Mouse (Mus musculus) cerebellum, adult 2 months (tissue): ENCODE measurements around the gene Fcgr4. TPM values are rescaled to one million over a fixed set of nuclear protein-coding genes. Genes with fewer than 3 reads are reported as not detected.

Experiments
- polyA plus RNA-seq: library from polyadenylated mRNA; depleted of rRNA; stranded (reverse); fragments of >200 nt; gene quantifications from 2 replicates; pipeline ENCODE4 v1.2.3, GENCODE M21; 2012; rRNA removed

Gene Fcgr4
- polyA plus RNA-seq, 1 experiment, result 0.18 TPM

Other genes starting within 250 kb of the Fcgr4 start
- 19.1 and 20.6 TPM in 2 replicates for gene Atf6, start 151.1 kb upstream of the Fcgr4 start, polyA plus RNA-seq
- 0.93 and 1.2 TPM in 2 replicates for gene Gm26620, start 133.9 kb upstream of the Fcgr4 start, polyA plus RNA-seq
- 32.4 and 33.4 TPM in 2 replicates for gene Dusp12, start 133.4 kb upstream of the Fcgr4 start, polyA plus RNA-seq
- 1.6 and 1.9 TPM in 2 replicates for gene Fcrlb, start 106.0 kb upstream of the Fcgr4 start, polyA plus RNA-seq
- gene Fcrla, start 91.3 kb upstream of the Fcgr4 start, polyA plus RNA-seq, result 0.19 and 0.23 TPM in 2 replicates
- gene Fcgr2b, start 42.4 kb upstream of the Fcgr4 start, polyA plus RNA-seq, result 2.0 and 2.4 TPM in 2 replicates
- gene Fcgr3, start 46.0 kb downstream of the Fcgr4 start, polyA plus RNA-seq, result 5.2 and 6.0 TPM in 2 replicates
- 5.6 and 8.0 TPM in 2 replicates for gene Cfap126, start 95.0 kb downstream of the Fcgr4 start, polyA plus RNA-seq
- 302 and 305 TPM in 2 replicates for gene Sdhc, start 131.7 kb downstream of the Fcgr4 start, polyA plus RNA-seq
- 0.16 and 0.34 TPM in 2 replicates for gene Mpz, start 131.8 kb downstream of the Fcgr4 start, polyA plus RNA-seq
- gene Pcp4l1, start 177.3 kb downstream of the Fcgr4 start, polyA plus RNA-seq, result 195 and 252 TPM in 2 replicates
- 0.19 and 0.23 TPM in 2 replicates for gene Nr1i3, start 195.1 kb downstream of the Fcgr4 start, polyA plus RNA-seq
- 85.5 and 92.7 TPM in 2 replicates for gene Tomm40l, start 203.6 kb downstream of the Fcgr4 start, polyA plus RNA-seq
- 4.1 and 6.3 TPM in 2 replicates for gene Apoa2, start 206.1 kb downstream of the Fcgr4 start, polyA plus RNA-seq
- gene Fcer1g, start 215.4 kb downstream of the Fcgr4 start, polyA plus RNA-seq, result 12.4 and 13.2 TPM in 2 replicates
- 26.1 and 29.8 TPM in 2 replicates for gene Adamts4, start 231.5 kb downstream of the Fcgr4 start, polyA plus RNA-seq
- 282 and 283 TPM in 2 replicates for gene Ndufs2, start 232.5 kb downstream of the Fcgr4 start, polyA plus RNA-seq